Mouse (Mus musculus) bone marrow, adult 2 months (tissue): Measurements from ENCODE around the gene Odf2. TPM values are rescaled to one million over a fixed set of nuclear protein-coding genes. Genes with fewer than 3 reads are reported as not detected.
"Not testable (repeated sequence)": the region's sequence is repeated elsewhere in the genome, so short reads cannot be mapped to it uniquely, and the experiment has no call there.

Experiments used
- H3K27ac ChIP-seq: fragments of 200-500 bp; 2 replicates; pipeline ENCODE4 v1.5.1; 2012; ENCODE audit warnings: low read depth, mild to moderate bottlenecking, control low read depth, inconsistent platforms, low read length; ENCODE audit not compliant: control insufficient read depth, poor library complexity, insufficient read depth
- H3K4me1 ChIP-seq: fragments of 200-500 bp; 2 replicates; pipeline ENCODE4 v1.6.1; 2011; ENCODE audit warnings: low read length; ENCODE audit not compliant: control insufficient read depth, insufficient read depth
- H3K4me3 ChIP-seq: fragments of 200-500 bp; replicated peaks from 2 replicates; pipeline ENCODE3; 2011; ENCODE audit warnings: mild to moderate bottlenecking, low read depth, low read length, control low read depth; ENCODE audit not compliant: control insufficient read depth
- CTCF ChIP-seq: fragments of 200-500 bp; IDR thresholded peaks from 2 replicates; pipeline ENCODE4 v1.5.1; 2011; ENCODE audit warnings: low read length, control low read depth; ENCODE audit not compliant: control insufficient read depth, insufficient read depth
- POLR2A ChIP-seq: fragments of 200-500 bp; IDR thresholded peaks from 2 replicates; pipeline ENCODE4 v1.6.1; 2011; ENCODE audit warnings: low read depth, mild to moderate bottlenecking, control low read depth, low read length, borderline replicate concordance; ENCODE audit not compliant: control insufficient read depth
- WGBS: fragments of 180-500 bp; shearing (Covaris S2); methylation state at CpG from one replicate; pipeline ENCODE4 v1.1.7; 2018; 5-methylcytosine and 5-hydroxymethylcytosine counted together
- polyA plus RNA-seq: library from polyadenylated mRNA; stranded (reverse); fragments of >200 nt; gene quantifications from 2 replicates; pipeline ENCODE4 v1.2.4, GENCODE M21; 2011; ENCODE audit warnings: low replicate concordance; ENCODE audit not compliant: missing spikeins, insufficient read depth, insufficient read length

Gene Odf2
- polyA plus RNA-seq, 1 experiment, result 78.8 TPM

GRCm38 (mm10) chr2:29898081-29898480, 9.1 kb downstream of the Odf2 start:
- H3K4me1 ChIP-seq, result no peaks in the 10 kb centered on the region
- no peak for TF ChIP-seq CTCF
- H3K27ac ChIP-seq, result no peak overlapping the region
- H3K4me3 ChIP-seq, result no peak overlapping the region
- 92% methylated on average over 1 of the region's 1 CpGs for WGBS

GRCm38 (mm10) chr2:29902194-29902593, 13.2 kb downstream of the Odf2 start:
- Histone ChIP-seq H3K4me3 (no peak overlapping the region), H3K4me1 (no peaks in the 10 kb centered on the region), H3K27ac (no peak overlapping the region)
- 90% methylated on average over 10 of the region's 10 CpGs for WGBS
- TF ChIP-seq CTCF (no peak), POLR2A (no peak)

- H3K4me1 ChIP-seq, H3K27ac ChIP-seq, H3K4me3 ChIP-seq: not testable (repeated sequence)
- WGBS, result 94% methylated on average over 2 of the region's 2 CpGs
These were observed 19.1 kb downstream of the Odf2 start for GRCm38 (mm10) chr2:29908171-29908570.

DNA sequence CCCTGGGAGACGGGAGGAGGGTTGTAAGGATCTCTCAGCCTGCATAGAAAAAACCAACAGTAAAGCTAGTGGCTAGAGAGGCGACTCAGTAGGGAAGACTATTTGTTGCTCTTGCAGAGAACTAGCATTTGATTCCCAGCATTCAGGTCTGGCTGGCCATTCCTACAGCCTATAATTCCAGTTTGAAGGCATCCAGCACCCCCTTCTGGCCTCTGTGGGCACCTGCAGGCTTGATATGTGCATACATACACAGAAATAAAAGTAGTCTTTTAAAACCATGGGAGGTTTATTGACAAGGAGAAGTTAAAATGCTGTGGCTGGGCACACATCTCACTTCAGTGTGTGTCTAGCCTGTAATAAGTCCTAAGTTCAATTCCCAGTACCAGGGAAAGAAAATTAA, 21.0 kb downstream of the Odf2 start:
- 83% methylated on average over 2 of the region's 2 CpGs for WGBS
- H3K4me3 ChIP-seq, result no peak overlapping the region
- TF ChIP-seq POLR2A (no peak), CTCF (peak; percentile 42; the same call in 1 of the 2 replicates)
- no peaks in the 10 kb centered on the region for H3K4me1 ChIP-seq
- no peak overlapping the region for H3K27ac ChIP-seq

DNA sequence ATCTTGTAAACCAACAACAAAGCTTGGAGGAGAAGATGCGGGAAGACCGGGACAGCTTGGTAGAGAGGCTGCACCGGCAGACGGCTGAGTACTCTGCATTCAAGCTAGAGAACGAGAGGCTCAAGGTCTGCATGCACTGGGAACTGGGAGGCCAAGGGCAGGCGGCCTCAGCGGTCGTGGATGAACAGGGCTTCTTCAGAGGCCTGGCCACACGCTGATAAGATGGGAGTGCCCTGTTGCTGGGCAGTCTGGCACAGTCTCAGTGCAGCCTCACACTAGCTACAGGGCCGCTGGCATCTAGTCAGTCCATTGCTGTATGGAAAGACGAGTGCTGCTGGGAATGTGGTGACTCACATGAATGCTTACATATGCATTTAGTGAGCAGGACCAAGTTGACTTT, 28.6 kb downstream of the Odf2 start:
- 76% methylated on average over 11 of the region's 11 CpGs for WGBS
- no peak overlapping the region for H3K4me3 ChIP-seq
- TF ChIP-seq CTCF, result no peak
- TF ChIP-seq POLR2A, result no peak
- peaks cover 1% of the 10 kb centered on the region; the same call in 1 of the 2 replicates for H3K4me1 ChIP-seq
- H3K27ac ChIP-seq, result peak overlapping the region; percentile 29

DNA sequence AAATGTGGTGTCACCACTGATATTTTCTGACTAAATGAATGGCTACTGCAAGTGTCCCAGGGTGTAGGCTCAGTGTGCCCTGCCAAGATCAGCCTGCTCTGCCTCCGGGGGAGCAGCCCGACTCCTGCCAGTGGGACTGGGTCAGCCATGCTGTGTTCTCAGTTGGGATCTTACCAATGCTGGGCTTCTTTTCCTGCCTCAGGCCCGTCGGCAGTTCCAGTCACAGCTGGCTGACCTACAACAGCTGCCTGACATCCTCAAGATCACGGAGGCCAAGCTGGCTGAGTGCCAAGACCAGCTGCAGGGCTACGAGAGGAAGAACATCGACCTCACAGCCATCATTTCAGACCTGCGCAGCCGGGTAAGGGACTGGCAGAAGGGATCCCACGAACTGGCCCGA, 33.0 kb downstream of the Odf2 start:
- no peak for TF ChIP-seq POLR2A
- no peak for TF ChIP-seq CTCF
- Histone ChIP-seq H3K4me3 (no peak overlapping the region), H3K27ac (no peak overlapping the region), H3K4me1 (peaks cover 1% of the 10 kb centered on the region; the same call in 1 of the 2 replicates)
- WGBS, result 54% methylated on average over 11 of the region's 11 CpGs

DNA sequence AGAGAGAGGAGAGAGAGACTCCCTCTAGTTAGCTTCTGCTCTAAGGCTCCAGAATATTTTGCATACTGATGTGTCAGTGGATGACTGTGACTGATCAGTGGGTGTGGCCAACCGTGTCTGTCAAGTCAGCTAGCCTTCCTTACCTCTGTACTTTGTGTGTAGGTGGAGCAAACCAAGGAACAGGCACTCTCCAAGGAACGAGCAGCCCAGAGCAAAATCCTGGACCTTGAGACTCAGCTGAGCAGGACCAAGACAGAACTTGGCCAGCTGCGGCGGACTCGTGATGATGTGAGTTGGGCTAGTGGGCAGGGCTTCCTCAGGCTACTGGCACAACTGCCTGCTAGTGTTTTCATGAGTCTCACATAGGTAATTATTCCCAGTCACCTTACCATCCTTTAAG, 37.5 kb downstream of the Odf2 start:
- H3K4me3 ChIP-seq, result no peak overlapping the region
- no peaks in the 10 kb centered on the region for H3K4me1 ChIP-seq
- TF ChIP-seq POLR2A (no peak), CTCF (no peak)
- no peak overlapping the region for H3K27ac ChIP-seq
- WGBS, result 90% methylated on average over 5 of the region's 5 CpGs

DNA sequence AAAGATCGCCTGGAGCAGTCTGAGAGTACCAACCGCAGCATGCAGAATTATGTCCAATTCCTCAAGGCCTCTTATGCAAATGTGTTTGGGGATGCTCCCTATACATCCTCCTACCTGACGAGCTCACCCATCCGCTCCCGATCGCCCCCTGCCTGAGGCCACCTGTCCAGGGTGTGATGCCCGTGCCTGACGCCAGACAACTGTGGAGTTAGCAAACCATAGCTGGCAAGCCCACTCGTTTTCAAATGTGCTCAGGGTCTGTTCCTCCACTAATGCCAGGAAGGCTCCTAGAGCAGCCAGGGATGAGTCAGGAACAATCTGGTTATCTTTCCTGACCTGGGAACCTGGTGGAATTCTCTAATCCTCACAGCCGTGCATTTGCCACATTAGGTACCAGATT, 41.5 kb downstream of the Odf2 start:
- WGBS, result 86% methylated on average over 10 of the region's 10 CpGs
- Histone ChIP-seq H3K4me3 (no peak overlapping the region), H3K4me1 (no peaks in the 10 kb centered on the region), H3K27ac (no peak overlapping the region)
- TF ChIP-seq POLR2A (no peak), CTCF (no peak)

DNA sequence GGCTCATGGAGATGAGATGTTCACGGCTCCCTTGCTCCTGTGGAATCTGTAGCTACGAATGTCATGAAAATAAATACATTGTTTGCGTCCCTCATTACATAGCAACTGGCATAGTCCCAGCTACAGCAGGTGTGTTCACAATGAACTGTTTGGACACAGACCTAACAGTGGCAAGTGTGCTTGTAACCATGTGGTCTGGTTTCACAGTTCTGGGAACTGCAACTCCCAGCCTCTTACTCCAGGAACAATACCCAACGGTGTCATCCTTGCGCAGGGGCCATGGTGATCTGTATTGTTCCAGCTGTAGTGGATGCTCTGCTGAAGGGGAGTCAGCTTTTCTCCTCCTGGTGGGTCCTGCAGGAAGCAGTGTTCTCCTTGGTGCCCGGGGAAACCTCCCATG, 42.2 kb downstream of the Odf2 start:
- Histone ChIP-seq H3K27ac (no peak overlapping the region), H3K4me3 (no peak overlapping the region), H3K4me1 (no peaks in the 10 kb centered on the region; the same call in 1 of the 2 replicates)
- WGBS, result 92% methylated on average over 6 of the region's 6 CpGs
- TF ChIP-seq POLR2A (no peak), CTCF (no peak)
